Mouse (Mus musculus) embryonic facial prominence, embryonic 11.5 days (tissue): Measurements from ENCODE around the gene Skap1. TPM values are rescaled to one million over a fixed set of nuclear protein-coding genes. Genes with fewer than 3 reads are reported as not detected.

Experiments
- ATAC-seq: fragments of 200-750 bp; cut with Nextera tagmentation; replicated peaks from 2 replicates; pipeline ENCODE4 v1.8.0; 2017; ENCODE audit warnings: low read depth; ENCODE audit not compliant: insufficient number of reproducible peaks, low FRiP score, low TSS enrichment
- DNase-seq: peaks from one replicate; pipeline ENCODE4 v3.0.0-alpha.2; 2015; ENCODE audit warnings: low spot score
- H3K27ac ChIP-seq: fragments of 300-500 bp; sonication (generic); replicated peaks from 2 replicates; pipeline ENCODE4 v1.5.1; 2014; ENCODE audit warnings: mild to moderate bottlenecking, low read depth, low read length, control low read depth
- H3K27me3 ChIP-seq: fragments of 300-500 bp; sonication (generic); 2 replicates; pipeline ENCODE4 v1.6.1; 2014; ENCODE audit warnings: mild to moderate bottlenecking, low read length, moderate library complexity, mixed read lengths; ENCODE audit not compliant: control insufficient read depth, insufficient read depth
- H3K36me3 ChIP-seq: fragments of 300-500 bp; sonication (generic); replicated peaks from 2 replicates; pipeline ENCODE4 v1.6.1; 2014; ENCODE audit warnings: low read depth, mild to moderate bottlenecking, low read length, moderate library complexity, mixed read lengths; ENCODE audit not compliant: control insufficient read depth, insufficient read depth
- H3K4me1 ChIP-seq: fragments of 300-500 bp; sonication (generic); 2 replicates; pipeline ENCODE4 v1.6.1; 2014; ENCODE audit warnings: low read length, mixed read lengths; ENCODE audit not compliant: control insufficient read depth, insufficient read depth
- H3K4me2 ChIP-seq: fragments of 300-500 bp; sonication (generic); 2 replicates; pipeline ENCODE4 v1.6.1; 2014; ENCODE audit warnings: low read depth, mild to moderate bottlenecking, control low read depth, low read length, moderate library complexity
- H3K4me3 ChIP-seq: fragments of 300-500 bp; sonication (generic); 2 replicates; pipeline ENCODE4 v1.5.1; 2014; ENCODE audit warnings: low read depth, low read length, control low read depth
- H3K9ac ChIP-seq: fragments of 300-500 bp; sonication (generic); replicated peaks from 2 replicates; pipeline ENCODE4 v1.6.1; 2014; ENCODE audit warnings: mild to moderate bottlenecking, control low read depth, low read length
- H3K9me3 ChIP-seq: fragments of 300-500 bp; sonication (generic); replicated peaks from 2 replicates; pipeline ENCODE4 v1.6.1; 2016; ENCODE audit warnings: mild to moderate bottlenecking, low read length, inconsistent platforms, mixed read lengths; ENCODE audit not compliant: control insufficient read depth
- WGBS: fragments of 180-500 bp; shearing (Covaris S2); extraction: QIAGEN DNeasy Blood & Tissue Kit; methylation state at CpG from one replicate; pipeline ENCODE4 v1.1.7; 2014; 5-methylcytosine and 5-hydroxymethylcytosine counted together
- polyA plus RNA-seq: library from polyadenylated mRNA; unstranded; fragments of >200 nt; fragmentation: Nextera tagmentation; extraction: Ambion mirVana; gene quantifications from 2 replicates; pipeline ENCODE4 v1.2.1, GENCODE M21; 2014

Skap1 gene
- polyA plus RNA-seq, 1 experiment from 2014 or later = 0.43 TPM

DNA sequence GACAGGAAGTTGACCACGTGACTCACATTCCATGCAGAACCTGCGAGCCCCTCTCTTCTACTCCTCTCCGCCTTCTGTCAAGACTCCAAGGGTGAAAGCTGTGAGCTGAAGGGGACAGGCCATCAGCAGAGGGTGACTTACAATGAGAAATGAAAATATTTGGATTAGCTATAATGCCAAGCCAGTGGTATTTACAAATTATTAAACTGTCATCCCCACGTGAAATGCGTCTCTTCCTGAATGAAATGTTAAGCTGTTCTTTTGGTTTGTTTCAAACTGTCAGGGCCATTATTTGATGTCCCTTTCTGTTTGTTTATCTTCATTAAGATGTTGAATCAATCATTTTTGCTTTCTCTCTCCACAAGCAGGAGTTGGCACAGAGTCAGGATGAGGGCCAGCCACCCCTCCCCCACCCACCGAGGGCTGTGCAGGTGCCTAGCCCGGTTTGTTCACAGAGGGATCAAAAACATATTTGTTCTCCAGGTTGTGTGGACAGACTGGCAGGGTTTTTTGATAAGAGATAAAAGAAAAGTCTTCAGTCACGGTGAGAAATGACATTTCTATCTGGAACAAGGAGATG, 210.5 kb downstream of the Skap1 start:
- H3K4me1 ChIP-seq = no peaks in the 10 kb centered on the region
- no peak overlapping the region for H3K4me3 ChIP-seq
- no peaks in the 10 kb centered on the region for H3K36me3 ChIP-seq
- H3K9me3 ChIP-seq = no peaks in the 10 kb centered on the region
- no peaks in the 10 kb centered on the region for H3K27me3 ChIP-seq
- H3K27ac ChIP-seq = no peak overlapping the region
- H3K4me2 ChIP-seq = no peak overlapping the region
- ATAC-seq (no peak), DNase-seq (no peak)
- 50% methylated on average over 8 of the region's 8 CpGs for WGBS
- H3K9ac ChIP-seq = no peak overlapping the region

- WGBS = 88% methylated on average over 13 of the region's 13 CpGs
- Histone ChIP-seq H3K27ac (no peak overlapping the region), H3K4me1 (no peaks in the 10 kb centered on the region)
These were observed 213.6 kb downstream of the Skap1 start for GRCm38 (mm10) chr11:96678026-96678425.

DNA sequence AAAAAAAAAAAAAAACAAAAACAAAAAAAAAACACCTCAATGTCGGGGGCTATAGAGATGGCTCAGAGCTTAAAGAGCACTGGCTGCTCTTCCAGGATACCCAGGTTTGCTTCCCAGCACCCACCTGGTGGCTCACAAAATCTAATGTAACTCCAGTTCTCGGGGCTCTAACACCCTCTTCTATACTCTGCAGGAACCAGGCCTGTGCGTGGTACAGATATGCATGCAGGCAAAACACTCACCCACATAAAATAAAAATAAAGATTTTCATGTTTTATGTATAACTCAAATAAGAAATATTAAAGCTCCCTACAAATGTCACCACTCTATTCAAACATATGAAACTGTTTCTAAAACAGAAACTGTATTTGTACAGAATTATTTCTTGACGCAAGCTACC, 214.6 kb downstream of the Skap1 start:
- Histone ChIP-seq H3K4me3 (no peak overlapping the region), H3K9me3 (no peaks in the 10 kb centered on the region), H3K27ac (no peak overlapping the region), H3K27me3 (no peaks in the 10 kb centered on the region), H3K4me1 (no peaks in the 10 kb centered on the region), H3K4me2 (no peak overlapping the region), H3K9ac (no peak overlapping the region), H3K36me3 (no peaks in the 10 kb centered on the region)
- no peak for DNase-seq
- WGBS = 86% methylated on average over 4 of the region's 4 CpGs
- no peak for ATAC-seq

More at GRCm38 (mm10) chr11:96678026-96678425, 213.6 kb downstream of the Skap1 start:
- no peaks in the 10 kb centered on the region for H3K27me3 ChIP-seq
- H3K4me2 ChIP-seq = no peak overlapping the region
- H3K4me3 ChIP-seq = no peak overlapping the region
- ATAC-seq (no peak), DNase-seq (no peak)
- no peaks in the 10 kb centered on the region for H3K9me3 ChIP-seq
- H3K36me3 ChIP-seq = no peaks in the 10 kb centered on the region
- H3K9ac ChIP-seq = no peak overlapping the region

GRCm38 (mm10) chr11:96685381-96685780, 221.0 kb downstream of the Skap1 start:
- DNase-seq (no peak), ATAC-seq (no peak)
- no peak overlapping the region for H3K4me2 ChIP-seq
- 76% methylated on average over 2 of the region's 2 CpGs for WGBS
- H3K27me3 ChIP-seq = no peaks in the 10 kb centered on the region
- no peaks in the 10 kb centered on the region for H3K36me3 ChIP-seq
- no peak overlapping the region for H3K9ac ChIP-seq
- no peaks in the 10 kb centered on the region for H3K9me3 ChIP-seq
- no peak overlapping the region for H3K4me3 ChIP-seq
- H3K4me1 ChIP-seq = no peaks in the 10 kb centered on the region
- no peak overlapping the region for H3K27ac ChIP-seq

DNA sequence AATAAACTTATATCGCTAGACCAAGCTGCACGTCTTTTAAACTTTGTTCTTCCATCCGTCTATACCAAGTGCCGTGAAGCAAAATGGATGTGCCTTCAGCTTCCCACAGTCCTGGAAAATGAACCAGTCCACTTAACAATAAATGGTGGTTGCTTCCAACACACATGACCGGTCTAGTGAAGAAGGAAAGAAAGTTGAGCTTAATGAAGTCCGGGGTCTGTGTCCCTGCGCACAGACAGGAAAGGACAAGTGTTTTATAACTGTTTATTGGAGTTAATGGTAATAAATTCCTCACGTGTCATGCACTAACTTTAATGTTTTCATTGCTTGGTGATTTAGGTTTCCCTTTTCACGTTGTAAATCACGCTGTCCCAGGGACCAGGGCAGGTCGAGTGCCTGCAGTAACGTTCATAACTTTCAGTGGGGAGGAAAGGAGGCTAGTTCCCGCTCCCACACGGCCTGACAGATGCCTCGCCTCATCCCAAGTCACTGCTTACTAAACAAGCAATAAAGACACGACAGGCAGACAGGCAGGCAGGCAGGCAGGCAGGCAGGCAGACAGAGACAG, 222.4 kb downstream of the Skap1 start:
- Histone ChIP-seq H3K27ac (no peak overlapping the region), H3K4me2 (no peak overlapping the region), H3K9me3 (no peaks in the 10 kb centered on the region), H3K27me3 (no peaks in the 10 kb centered on the region), H3K4me3 (no peak overlapping the region), H3K4me1 (no peaks in the 10 kb centered on the region), H3K36me3 (no peaks in the 10 kb centered on the region), H3K9ac (no peak overlapping the region)
- DNase-seq (no peak), ATAC-seq (no peak)
- 78% methylated on average over 16 of the region's 16 CpGs for WGBS

DNA sequence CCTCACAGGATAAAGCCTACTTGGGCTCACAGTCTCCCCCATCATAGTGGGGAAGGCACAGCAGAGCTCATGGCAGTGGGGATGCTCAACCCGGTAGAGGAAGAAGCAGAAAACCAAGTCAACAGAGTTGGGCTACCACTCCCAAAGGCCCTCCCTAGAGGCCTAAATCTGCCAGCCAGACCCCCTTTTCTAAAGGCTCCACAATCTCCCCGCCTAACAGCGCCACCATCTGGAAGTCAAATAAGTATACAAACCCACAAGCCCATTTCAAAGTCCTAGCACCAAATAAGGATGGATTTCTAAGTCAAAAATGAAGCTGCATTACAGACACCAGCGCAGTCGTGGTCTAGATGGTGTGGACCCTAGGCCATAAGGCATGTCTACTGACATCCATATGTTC, 227.9 kb downstream of the Skap1 start:
- no peak overlapping the region for H3K4me3 ChIP-seq
- no peak overlapping the region for H3K9ac ChIP-seq
- DNase-seq (no peak), ATAC-seq (no peak)
- WGBS = 81% methylated on average over 5 of the region's 5 CpGs
- no peaks in the 10 kb centered on the region for H3K9me3 ChIP-seq
- H3K36me3 ChIP-seq = no peaks in the 10 kb centered on the region
- no peaks in the 10 kb centered on the region for H3K27me3 ChIP-seq
- H3K4me2 ChIP-seq = no peak overlapping the region
- H3K27ac ChIP-seq = no peak overlapping the region
- H3K4me1 ChIP-seq = no peaks in the 10 kb centered on the region

- Histone ChIP-seq H3K4me1 (no peaks in the 10 kb centered on the region), H3K27me3 (no peaks in the 10 kb centered on the region), H3K4me3 (no peak overlapping the region), H3K36me3 (no peaks in the 10 kb centered on the region), H3K9ac (no peak overlapping the region), H3K9me3 (no peaks in the 10 kb centered on the region), H3K27ac (no peak overlapping the region), H3K4me2 (no peak overlapping the region)
- WGBS = 90% methylated on average over 11 of the region's 11 CpGs
- DNase-seq (no peak), ATAC-seq (no peak)
These were observed 229.0 kb downstream of the Skap1 start for GRCm38 (mm10) chr11:96693360-96693759.

- ATAC-seq (no peak), DNase-seq (no peak)
- H3K9ac ChIP-seq = no peak overlapping the region
- H3K4me2 ChIP-seq = no peak overlapping the region
- no peaks in the 10 kb centered on the region for H3K36me3 ChIP-seq
- H3K27ac ChIP-seq = no peak overlapping the region
- no peaks in the 10 kb centered on the region for H3K4me1 ChIP-seq
- H3K9me3 ChIP-seq = no peaks in the 10 kb centered on the region
- 70% methylated on average over 12 of the region's 12 CpGs for WGBS
- H3K4me3 ChIP-seq = no peak overlapping the region
- no peaks in the 10 kb centered on the region for H3K27me3 ChIP-seq
These were observed 230.4 kb downstream of the Skap1 start for GRCm38 (mm10) chr11:96694774-96695173.
